Mouse (Mus musculus): ENCODE results near the gene Myo3b.

- TF ChIP-seq MYOD1 (IDR thresholded peaks at IDR 0.05; ENCODE audit: control insufficient read depth in 1 of 3, insufficient read length in 2 of 3, low read depth in 2 of 3) (no peak), USF1 (IDR thresholded peaks at IDR 0.05; ENCODE audit: low read depth) (no peak), POLR2A (IDR thresholded peaks at IDR 0.05; ENCODE audit: insufficient read length, low read depth) (no peak), CEBPB (IDR thresholded peaks at IDR 0.05; ENCODE audit: insufficient read depth, poor library complexity, severe bottlenecking) (no peak), REST (IDR thresholded peaks at IDR 0.05; ENCODE audit: insufficient read depth, insufficient read length) (no peak), MAX (IDR thresholded peaks at IDR 0.05; ENCODE audit: low read depth) (no peak), MYOG (IDR thresholded peaks at IDR 0.05; ENCODE audit: control insufficient read depth in 1 of 3, insufficient read depth in 1 of 3, insufficient read length in 2 of 3, low read depth in 2 of 3) (no peak), POLR2AphosphoS2 (IDR thresholded peaks at IDR 0.05; ENCODE audit: insufficient read length, low read depth) (no peak), TCF12 (IDR thresholded peaks at IDR 0.05; ENCODE audit: insufficient read depth, poor library complexity, severe bottlenecking) (no peak)
These were observed 404.1 kb downstream of the Myo3b start for GRCm38 (mm10) chr2:70443035-70443434.

Data from myocyte (in vitro differentiated cells).